Mouse (Mus musculus): Measurements from ENCODE around the gene Paqr3.

GRCm38 (mm10) chr5:97054166-97054565, 57.2 kb downstream of the Paqr3 start:
- TF ChIP-seq CTCF (IDR thresholded peaks at IDR 0.05; ENCODE audit: low read depth), result no peak
- TF ChIP-seq EP300 (IDR thresholded peaks at IDR 0.05; ENCODE audit: low read depth), result no peak

Measured in heart, postnatal 0 days (tissue).